Mouse (Mus musculus) ovary, adult 2 months (tissue): ENCODE measurements around the gene Stmn3. TPM values are rescaled to one million over a fixed set of nuclear protein-coding genes. Genes with fewer than 3 reads are reported as not detected.

Experiments
- polyA plus RNA-seq: library from polyadenylated mRNA; depleted of rRNA; stranded (reverse); fragments of >200 nt; gene quantifications from 2 replicates; pipeline ENCODE4 v1.2.3, GENCODE M21; 2012; rRNA removed

Stmn3 gene
- polyA plus RNA-seq, result 0.36 TPM in 1 of 2 replicates, not detected in the other

GRCm38 (mm10) chr2:181314080-181314810, at the start of gene Stmn3:
Gene Stmn3, minus strand, starts transcription at chr2:181314500.

DNA sequence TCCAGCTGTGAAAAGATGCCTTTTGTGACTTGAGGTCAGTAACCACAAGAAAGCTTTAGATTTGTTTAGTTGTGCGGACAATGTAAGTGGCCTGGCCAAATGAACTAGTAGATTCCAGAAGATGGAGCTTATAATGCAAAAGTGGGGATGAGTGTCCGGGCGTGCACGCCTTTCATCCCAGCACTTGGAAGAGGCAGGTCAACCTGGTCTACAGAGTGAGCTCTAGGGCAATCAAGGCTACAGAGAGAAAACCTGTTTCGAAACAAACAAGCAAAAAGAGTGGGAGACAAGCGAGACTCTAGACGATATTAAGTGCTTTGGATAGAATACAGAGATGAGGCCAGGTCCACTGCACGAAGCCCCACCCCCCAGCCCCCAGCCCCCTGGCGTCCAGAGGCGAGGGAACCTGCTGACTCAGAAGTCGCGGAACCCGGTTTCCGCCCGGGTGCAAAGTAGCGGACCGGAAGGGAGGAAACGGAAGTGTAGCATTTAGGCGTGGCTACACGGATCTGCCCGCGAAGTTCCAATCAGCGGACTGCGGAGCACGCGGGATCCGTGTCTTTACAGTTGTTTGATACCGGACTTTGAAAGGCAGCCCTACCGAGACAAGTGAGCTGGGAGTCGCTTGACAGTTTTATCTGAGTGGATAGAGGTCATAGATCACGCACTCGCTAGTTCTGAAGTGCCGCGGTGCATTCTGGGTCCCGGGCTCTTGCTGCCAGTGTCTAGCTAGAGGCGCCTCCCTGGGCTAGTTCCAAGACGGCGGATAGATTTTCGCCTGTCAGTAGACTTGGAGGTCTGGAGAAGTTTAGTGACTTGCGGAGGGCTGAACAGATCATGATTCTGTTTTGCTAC, 5.2 kb upstream of the Stmn3 start, which contains the start of gene Rtel1:
Gene Rtel1, plus strand, starts transcription at position 492 of the 855 bp plus-strand sequence.

GRCm38 (mm10) chr2:181287958-181288350, 26.3 kb downstream of the Stmn3 start, which contains the start of gene Gmeb2:
Gene Gmeb2, minus strand, starts transcription at chr2:181288035.

Other genes with a start within 250 kb of the Stmn3 start
- 0.19 TPM in 1 of 2 replicates, not detected in the other for gene Kcnq2, start 179.2 kb downstream of the Stmn3 start, polyA plus RNA-seq
- 0.16 and 0.44 TPM in 2 replicates for gene Eef1a2, start 157.5 kb downstream of the Stmn3 start, polyA plus RNA-seq
- 126 and 156 TPM in 2 replicates for gene Ppdpf, start 127.3 kb downstream of the Stmn3 start, polyA plus RNA-seq
- gene Ptk6, start 111.7 kb downstream of the Stmn3 start, polyA plus RNA-seq, result 0.07 and 0.08 TPM in 2 replicates
- gene Srms, start 101.3 kb downstream of the Stmn3 start, polyA plus RNA-seq, result 0.56 and 1.00 TPM in 2 replicates
- 1.4 and 1.8 TPM in 2 replicates for gene Fndc11, start 94.5 kb downstream of the Stmn3 start, polyA plus RNA-seq
- 28.3 and 34.1 TPM in 2 replicates for gene Helz2, start 72.5 kb downstream of the Stmn3 start, polyA plus RNA-seq
- 31.8 and 32.4 TPM in 2 replicates for gene Gmeb2, start 26.5 kb downstream of the Stmn3 start, polyA plus RNA-seq
- gene Rtel1, start 5.2 kb upstream of the Stmn3 start, polyA plus RNA-seq, result 53.9 and 70.8 TPM in 2 replicates
- 71.1 and 77.7 TPM in 2 replicates for gene Zgpat, start 50.4 kb upstream of the Stmn3 start, polyA plus RNA-seq
- gene Arfrp1, start 50.9 kb upstream of the Stmn3 start, polyA plus RNA-seq, result 36.7 and 46.0 TPM in 2 replicates
- 191 and 210 TPM in 2 replicates for gene Lime1, start 65.6 kb upstream of the Stmn3 start, polyA plus RNA-seq
- 16.7 and 16.9 TPM in 2 replicates for gene Zbtb46, start 144.9 kb upstream of the Stmn3 start, polyA plus RNA-seq
- gene Abhd16b, start 178.7 kb upstream of the Stmn3 start, polyA plus RNA-seq, result 0.14 and 0.43 TPM in 2 replicates
- 62.8 and 108 TPM in 2 replicates for gene Tpd52l2, start 182.6 kb upstream of the Stmn3 start, polyA plus RNA-seq
- gene Dnajc5, start 206.0 kb upstream of the Stmn3 start, polyA plus RNA-seq, result 61.5 and 73.6 TPM in 2 replicates